22 mouse cellular contexts compared by ENCODE assay signal in genomic region chr8:127564426-127564825, GRCm38 (mm10).
DNase-seq lines count a peak whose midpoint lies in the region; ATAC-seq lines count a peak whose summit lies in the region.
"Had no signal": no experiment of that assay in that cellular context is flagged by ENCODE, and none has a peak within 500 bp of the region (broad histone marks: within the 10 kb centered on the region; RNA-seq: fewer than 3 reads in every experiment).

No protein-coding gene starts in this region.

- no peak overlapping the region for H3K4me3 ChIP-seq in midbrain, embryonic 11.5 days (ENCODE audit: low read depth, low read length)
- H3K4me3 ChIP-seq in midbrain, embryonic 14.5 days (replicated peaks; ENCODE audit: low read depth, low read length): no peak overlapping the region
- H3K4me3 ChIP-seq: embryonic facial prominence, embryonic 13.5 days; heart, embryonic 12.5 days; hindbrain, embryonic 10.5 days had no signal

- no peaks in the 10 kb centered on the region; the same call in 1 of the 2 replicates for H3K27me3 ChIP-seq in midbrain, embryonic 11.5 days (ENCODE audit: control insufficient read depth, insufficient read depth, low read length)
- no peaks in the 10 kb centered on the region for H3K27me3 ChIP-seq in midbrain, embryonic 14.5 days (ENCODE audit: control insufficient read depth, insufficient read depth, low read length)
- H3K27me3 ChIP-seq: embryonic facial prominence, embryonic 13.5 days; heart, embryonic 12.5 days; Patski had no signal

- H3K4me1 ChIP-seq in midbrain, embryonic 11.5 days (ENCODE audit: control insufficient read depth, insufficient read depth, low read length): peaks cover 8% of the 10 kb centered on the region; the same call in 1 of the 2 replicates
- H3K4me1 ChIP-seq in midbrain, embryonic 14.5 days (ENCODE audit: control insufficient read depth, insufficient read depth, low read length): no peaks in the 10 kb centered on the region
- H3K4me1 ChIP-seq: embryonic facial prominence, embryonic 13.5 days had no signal

- 0 out of 2 replicates have a peak, but pooled peaks have one; percentile 46 for ATAC-seq in midbrain, embryonic 11.5 days (ENCODE audit: low FRiP score)
- ATAC-seq in midbrain, embryonic 14.5 days (ENCODE audit: low FRiP score, low TSS enrichment): no peak
- ATAC-seq: CD4-positive, CD25-positive, alpha-beta regulatory T cell, adult 4 months; forebrain, embryonic 14.5 days; intestine, postnatal 0 days; Patski had no signal

- intact Hi-C loops in left cerebral cortex, postnatal 36 days (cut with DNase I): no loop called here

- H3K9ac ChIP-seq in midbrain, embryonic 11.5 days (ENCODE audit: low read length): no peak overlapping the region
- H3K9ac ChIP-seq in midbrain, embryonic 14.5 days (replicated peaks; ENCODE audit: low read length): no peak overlapping the region
- H3K9ac ChIP-seq: embryonic facial prominence, embryonic 13.5 days; heart, embryonic 12.5 days; hindbrain, embryonic 14.5 days had no signal

- H3K9me3 ChIP-seq in midbrain, embryonic 11.5 days (ENCODE audit: control insufficient read depth, low read length): no peaks in the 10 kb centered on the region
- no peaks in the 10 kb centered on the region for H3K9me3 ChIP-seq in midbrain, embryonic 14.5 days (ENCODE audit: control insufficient read depth, low read length)
- H3K9me3 ChIP-seq: embryonic facial prominence, embryonic 13.5 days; heart, embryonic 12.5 days; hindbrain, embryonic 10.5 days had no signal

- peak; percentile 60 for DNase-seq in embryo, embryonic 10 days (ENCODE audit: low spot score)
- DNase-seq in embryo, embryonic 11 days: no peak
- no peak for DNase-seq in midbrain, embryonic 11.5 days (ENCODE audit: low spot score, missing footprints)
- DNase-seq in midbrain, embryonic 14.5 days: no peak
- DNase-seq in fat pad, adult 2 months (ENCODE audit: extremely low read depth, low read depth, low spot score): peak; percentile 49
- no peak for DNase-seq in left cerebral cortex, postnatal 36 days (ENCODE audit: low spot score in 2 of 2)
- no peak for DNase-seq in adrenal gland, postnatal 36 days
- DNase-seq: adrenal gland, postnatal 10 days; B cell, adult 2 months; cerebellum, adult 18-20 months; cerebellum, adult 9-11 months; cerebellum, postnatal 36 days; gastrocnemius, postnatal 36 days; kidney, adult 8-10 months had no signal

- WGBS in midbrain, embryonic 11.5 days: 20% methylated on average over 4 of the region's 4 CpGs
- WGBS in midbrain, embryonic 14.5 days: 23% methylated on average over 4 of the region's 4 CpGs

- no peak overlapping the region for H3K27ac ChIP-seq in midbrain, embryonic 11.5 days (ENCODE audit: low read depth, low read length)
- no peak overlapping the region for H3K27ac ChIP-seq in midbrain, embryonic 14.5 days (replicated peaks; ENCODE audit: low read depth, low read length)
- H3K27ac ChIP-seq: embryonic facial prominence, embryonic 13.5 days; hindbrain, embryonic 10.5 days; hindbrain, embryonic 14.5 days had no signal

- no peak overlapping the region for H3K4me2 ChIP-seq in midbrain, embryonic 11.5 days
- no peak overlapping the region for H3K4me2 ChIP-seq in midbrain, embryonic 14.5 days (ENCODE audit: low read length)
- H3K4me2 ChIP-seq: embryonic facial prominence, embryonic 13.5 days; heart, embryonic 12.5 days; hindbrain, embryonic 14.5 days had no signal

- no peaks in the 10 kb centered on the region for H3K36me3 ChIP-seq in midbrain, embryonic 11.5 days (ENCODE audit: control insufficient read depth, insufficient read depth, low read length)
- H3K36me3 ChIP-seq in midbrain, embryonic 14.5 days (ENCODE audit: control insufficient read depth, insufficient read depth, low read length): no peaks in the 10 kb centered on the region
- H3K36me3 ChIP-seq: embryonic facial prominence, embryonic 13.5 days; heart, embryonic 12.5 days; hindbrain, embryonic 10.5 days had no signal

Comparison
In these comparisons a context has a peak if more than half of its experiments do, and no peak if none do; other contexts are left out.
1. DNase-seq: peak in embryo, embryonic 10 days (single experiment) and fat pad, adult 2 months (single experiment); none in embryo, embryonic 11 days (single experiment), midbrain, embryonic 11.5 days (single experiment), midbrain, embryonic 14.5 days (single experiment), left cerebral cortex, postnatal 36 days (0 of 2) and adrenal gland, postnatal 36 days (0 of 2).